In genomic region chr8:10788496-10789200, GRCm38 (mm10) we compare ENCODE assay signal across 14 mouse cellular contexts.
A peak's percentile ranks its signal among the peaks of the same experiment; 100 is the strongest.
DNase-seq lines count a peak whose midpoint lies in the region; ATAC-seq and TF ChIP-seq lines count a peak whose summit lies in the region.
"Had no signal": no experiment of that assay in that cellular context is flagged by ENCODE, and none has a peak within 500 bp of the region (broad histone marks: within the 10 kb centered on the region; RNA-seq: fewer than 3 reads in every experiment).

No protein-coding gene starts in this region.

- peak overlapping the region; percentile 35; the same call in 1 of the 2 replicates for H3K27ac ChIP-seq in heart, postnatal 0 days (ENCODE audit: low read depth)
- no peak overlapping the region for H3K27ac ChIP-seq in heart, embryonic 12.5 days (ENCODE audit: poor library complexity, severe bottlenecking)
- H3K27ac ChIP-seq: forebrain, embryonic 12.5 days; neural tube, embryonic 13.5 days had no signal

- no peak for TF ChIP-seq EP300 in heart, postnatal 0 days (IDR thresholded peaks at IDR 0.05; ENCODE audit: low read depth)

- no peaks in the 10 kb centered on the region for H3K36me3 ChIP-seq in heart, postnatal 0 days (replicated peaks; ENCODE audit: control insufficient read depth, insufficient read depth, low read length)
- H3K36me3 ChIP-seq in heart, embryonic 12.5 days, result no peaks in the 10 kb centered on the region
- H3K36me3 ChIP-seq: forebrain, embryonic 12.5 days; neural tube, embryonic 13.5 days had no signal

- H3K4me3 ChIP-seq in heart, postnatal 0 days (ENCODE audit: low read depth, low read length), result no peak overlapping the region
- H3K4me3 ChIP-seq in heart, embryonic 12.5 days, result no peak overlapping the region
- H3K4me3 ChIP-seq: forebrain, embryonic 12.5 days; neural tube, embryonic 13.5 days had no signal

- H3K4me2 ChIP-seq in heart, postnatal 0 days (ENCODE audit: low read depth, low read length), result no peak overlapping the region
- no peak overlapping the region for H3K4me2 ChIP-seq in heart, embryonic 12.5 days
- H3K4me2 ChIP-seq: forebrain, embryonic 12.5 days; midbrain, embryonic 11.5 days; neural tube, embryonic 13.5 days had no signal

- no peaks in the 10 kb centered on the region for H3K27me3 ChIP-seq in heart, postnatal 0 days (ENCODE audit: control insufficient read depth, insufficient read depth, low read length)
- no peaks in the 10 kb centered on the region for H3K27me3 ChIP-seq in heart, embryonic 12.5 days (replicated peaks)
- H3K27me3 ChIP-seq: forebrain, embryonic 12.5 days; neural tube, embryonic 13.5 days had no signal

- 60% methylated on average over 8 of the region's 8 CpGs for WGBS in heart, postnatal 0 days
- WGBS in heart, embryonic 12.5 days, result 71% methylated on average over 8 of the region's 8 CpGs

- no peak for TF ChIP-seq CTCF in heart, postnatal 0 days (IDR thresholded peaks at IDR 0.05; ENCODE audit: low read depth)

- no peak for DNase-seq in heart, postnatal 0 days (ENCODE audit: low spot score)
- peak; percentile 13 for DNase-seq in kidney, postnatal 14 days
- DNase-seq in kidney, postnatal 25 days, result no peak
- DNase-seq in NIH3T3 (ENCODE audit: low read depth), result peak; percentile 19
- DNase-seq in adipocyte (ENCODE audit: low spot score), result peak; percentile 33
- DNase-seq: cerebellum, postnatal 10 days; kidney, adult 11 months; right cerebral cortex, postnatal 14 days; thymus, postnatal 14 days had no signal

- no peaks in the 10 kb centered on the region for H3K4me1 ChIP-seq in heart, postnatal 0 days (ENCODE audit: control insufficient read depth, insufficient read depth)
- H3K4me1 ChIP-seq in heart, embryonic 12.5 days (replicated peaks), result no peaks in the 10 kb centered on the region

- no peak overlapping the region for H3K9ac ChIP-seq in heart, postnatal 0 days (replicated peaks; ENCODE audit: low read depth, low read length)
- H3K9ac ChIP-seq in heart, embryonic 12.5 days, result no peak overlapping the region
- H3K9ac ChIP-seq: forebrain, embryonic 12.5 days; neural tube, embryonic 13.5 days had no signal

- no peaks in the 10 kb centered on the region for H3K9me3 ChIP-seq in heart, postnatal 0 days (replicated peaks; ENCODE audit: control insufficient read depth, low read length)
- no peaks in the 10 kb centered on the region for H3K9me3 ChIP-seq in heart, embryonic 12.5 days (replicated peaks)
- H3K9me3 ChIP-seq: forebrain, embryonic 12.5 days; neural tube, embryonic 13.5 days had no signal

- ATAC-seq in heart, postnatal 0 days (ENCODE audit: insufficient read depth, low read depth), result no peak
- ATAC-seq in heart, embryonic 12.5 days (ENCODE audit: insufficient number of reproducible peaks, low FRiP score), result no peak
- ATAC-seq in erythroid progenitor cell, adult 5-6 weeks (replicated peaks; ENCODE audit: low FRiP score, poor library complexity, severe bottlenecking), result no peak

Comparison
In these comparisons a context has a peak if more than half of its experiments do, and no peak if none do; other contexts are left out.
1. DNase-seq: peak in kidney, postnatal 14 days (single experiment), NIH3T3 (single experiment) and adipocyte (single experiment); none in heart, postnatal 0 days (single experiment) and kidney, postnatal 25 days (0 of 2).